Mouse (Mus musculus) fat pad, adult 2 months (tissue): Measurements from ENCODE around the gene Nrbp1.

Experiments
- DNase-seq: peaks from one replicate; pipeline ENCODE4 v3.0.0-alpha.2; 2011; ENCODE audit warnings: low read depth, low spot score; ENCODE audit errors: extremely low read depth

Gene Nrbp1

DNA sequence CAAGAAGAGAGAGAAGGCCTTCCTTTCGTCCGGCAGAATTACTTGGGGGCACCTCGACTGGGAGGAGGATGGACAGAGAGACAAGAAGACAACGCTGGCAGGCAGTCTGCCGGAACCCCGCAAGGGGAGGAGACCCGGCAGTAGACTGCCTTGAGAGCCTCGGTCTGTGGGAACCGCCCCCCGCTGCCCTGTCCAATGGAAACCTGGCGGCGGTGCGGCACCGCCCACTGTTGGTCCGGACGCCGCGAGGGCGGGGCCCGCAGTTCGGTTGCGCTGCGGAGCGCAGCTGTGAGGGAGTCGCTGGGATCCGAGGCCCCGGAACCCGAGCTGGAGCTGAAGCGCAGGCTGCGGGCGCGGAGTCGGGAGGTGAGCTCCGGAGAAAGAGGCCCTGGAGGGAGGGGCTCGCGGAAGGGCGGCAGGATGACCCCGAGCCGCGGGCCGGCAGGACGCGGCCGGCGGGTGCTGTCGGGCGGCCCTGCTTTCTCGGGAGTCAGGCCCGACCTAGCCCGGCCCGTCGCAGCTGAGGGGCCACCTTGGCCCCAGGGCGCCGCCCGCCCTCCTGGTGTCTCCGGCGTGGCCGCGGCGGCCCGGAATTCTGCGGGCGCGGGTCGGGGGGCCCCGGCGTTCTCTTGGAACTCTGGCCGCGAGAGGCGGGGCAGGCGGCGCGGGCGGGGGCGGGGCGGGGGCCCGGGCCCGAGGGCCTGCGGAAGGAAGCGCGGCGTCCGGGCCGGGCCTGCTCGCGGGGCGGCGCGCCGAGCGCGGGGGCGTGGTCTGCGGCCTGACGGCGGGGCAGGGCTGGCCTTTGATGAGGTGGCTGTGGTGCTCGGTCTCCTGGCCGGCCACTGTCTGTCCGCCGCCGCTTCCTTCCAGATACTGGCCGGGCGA lies at the start of gene Nrbp1, which contains the start of gene Gm9970:
Gene Nrbp1 (plus strand): TSS at position 228 of the 885 bp plus-strand sequence.
Gene Gm9970 (minus strand): TSS at position 596 of the 885 bp plus-strand sequence.
- DNase-seq = no peak

DNA sequence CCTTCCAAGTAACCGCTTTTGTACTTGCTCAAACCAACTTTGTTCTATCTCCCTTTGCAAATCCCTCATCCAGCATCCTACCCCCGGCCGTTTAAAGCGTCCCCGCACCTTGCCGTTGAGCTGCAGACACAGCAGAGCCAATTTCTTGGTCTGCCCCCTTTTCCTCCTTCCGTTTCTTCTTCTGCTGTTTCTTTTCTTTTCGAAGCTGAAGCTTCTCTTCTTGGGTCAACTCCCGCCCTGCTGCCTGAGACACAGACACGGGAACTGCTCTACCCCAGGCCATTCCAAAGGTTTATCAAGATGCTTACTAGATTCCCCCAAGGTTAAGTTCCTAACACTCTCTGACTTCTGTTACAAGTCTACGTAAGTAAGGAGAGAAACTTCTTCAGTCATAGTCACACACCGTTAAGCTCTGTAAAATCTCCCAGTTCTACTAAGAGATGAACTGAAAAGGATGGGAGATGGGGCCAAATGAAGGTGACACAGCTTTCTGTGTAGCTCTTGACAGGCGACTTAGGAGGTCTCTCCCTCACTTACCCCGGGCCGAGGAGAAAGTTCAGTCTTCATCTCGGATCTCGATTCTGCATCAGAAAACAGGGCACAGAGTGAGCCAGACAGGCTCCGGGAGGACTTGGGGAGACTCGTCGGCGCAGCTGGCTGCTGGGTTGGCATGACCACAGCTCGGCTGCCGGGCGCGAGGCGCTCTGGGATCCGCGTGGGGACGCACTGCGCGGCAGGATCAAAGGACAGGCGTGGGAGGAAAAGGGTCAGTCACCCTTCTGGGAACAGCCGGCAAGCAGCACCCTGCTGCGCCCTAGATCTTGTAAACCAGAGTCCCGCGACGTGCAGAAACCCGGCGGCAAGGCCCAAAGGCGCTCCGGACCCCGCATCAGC lies 48.4 kb upstream of the Nrbp1 start:
- DNase-seq = no peak

DNA sequence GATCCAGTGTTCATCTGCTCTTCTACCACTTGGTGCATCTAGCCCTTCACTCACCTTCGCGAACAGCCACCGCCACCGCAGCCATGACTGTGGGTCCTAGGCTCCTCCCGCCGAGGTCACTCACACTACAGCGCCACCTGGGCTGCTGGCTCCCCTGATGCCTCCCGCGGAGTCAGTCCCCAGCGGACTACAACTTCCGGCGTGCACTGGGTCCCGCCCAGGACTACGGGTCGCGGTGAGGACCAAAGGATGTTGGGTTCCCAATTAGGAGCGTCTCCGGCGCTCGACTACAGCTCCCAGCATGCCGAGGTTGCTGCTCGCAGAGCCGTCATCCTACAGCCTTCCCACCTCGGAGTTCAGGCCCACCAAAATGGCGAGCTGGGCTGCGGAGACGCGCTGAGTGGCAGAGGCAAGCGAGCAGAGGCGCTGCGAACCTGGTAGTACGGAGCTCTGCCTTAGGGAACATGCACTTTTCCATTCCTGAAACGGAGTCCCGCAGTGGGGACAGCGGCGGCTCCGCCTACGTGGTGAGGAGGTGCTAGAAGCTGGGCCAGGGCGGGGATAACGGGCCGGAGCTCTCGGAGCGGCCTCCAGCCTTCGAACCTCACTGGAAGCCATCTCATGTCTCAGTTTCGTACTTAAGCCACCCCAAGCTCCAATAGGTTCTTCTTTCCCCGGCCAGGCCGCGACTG lies 47.6 kb upstream of the Nrbp1 start, which contains the start of the genes Snx17 and Eif2b4:
Gene Snx17 (plus strand): TSS at position 289 of the 692 bp plus-strand sequence.
Gene Eif2b4 (minus strand): TSS at position 492 of the 692 bp plus-strand sequence.
- peak; percentile 78 for DNase-seq

DNA sequence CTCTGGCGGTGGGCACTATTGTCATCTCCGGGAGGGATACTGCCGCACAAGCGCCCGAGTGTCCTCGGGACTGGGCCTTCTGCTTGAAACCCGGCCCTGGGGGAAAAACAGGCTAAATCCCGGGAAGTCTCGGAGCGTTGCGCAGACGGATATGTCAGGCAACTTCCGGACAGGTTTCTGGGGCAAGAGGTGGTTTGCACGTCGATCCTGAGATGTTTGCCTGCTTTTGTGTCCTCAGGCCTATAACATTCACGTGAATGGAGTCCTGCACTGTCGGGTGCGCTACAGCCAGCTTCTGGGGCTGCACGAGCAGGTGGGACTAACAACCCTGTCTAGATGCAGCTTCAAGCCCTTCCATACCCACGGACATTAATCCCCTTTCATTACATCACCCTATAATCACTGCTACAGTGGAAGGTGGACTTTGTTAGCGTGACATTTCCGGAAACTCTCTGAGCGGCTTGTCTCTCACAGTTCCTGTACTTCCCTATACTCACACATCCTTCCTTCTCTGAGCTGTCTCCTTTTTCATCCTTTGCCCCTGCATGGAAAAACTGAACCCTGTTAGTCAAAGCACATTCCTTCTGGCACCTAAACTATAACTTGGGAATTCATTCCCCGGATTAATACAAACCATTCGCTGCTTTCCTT lies 46.9 kb upstream of the Nrbp1 start:
- DNase-seq = no peak

DNA sequence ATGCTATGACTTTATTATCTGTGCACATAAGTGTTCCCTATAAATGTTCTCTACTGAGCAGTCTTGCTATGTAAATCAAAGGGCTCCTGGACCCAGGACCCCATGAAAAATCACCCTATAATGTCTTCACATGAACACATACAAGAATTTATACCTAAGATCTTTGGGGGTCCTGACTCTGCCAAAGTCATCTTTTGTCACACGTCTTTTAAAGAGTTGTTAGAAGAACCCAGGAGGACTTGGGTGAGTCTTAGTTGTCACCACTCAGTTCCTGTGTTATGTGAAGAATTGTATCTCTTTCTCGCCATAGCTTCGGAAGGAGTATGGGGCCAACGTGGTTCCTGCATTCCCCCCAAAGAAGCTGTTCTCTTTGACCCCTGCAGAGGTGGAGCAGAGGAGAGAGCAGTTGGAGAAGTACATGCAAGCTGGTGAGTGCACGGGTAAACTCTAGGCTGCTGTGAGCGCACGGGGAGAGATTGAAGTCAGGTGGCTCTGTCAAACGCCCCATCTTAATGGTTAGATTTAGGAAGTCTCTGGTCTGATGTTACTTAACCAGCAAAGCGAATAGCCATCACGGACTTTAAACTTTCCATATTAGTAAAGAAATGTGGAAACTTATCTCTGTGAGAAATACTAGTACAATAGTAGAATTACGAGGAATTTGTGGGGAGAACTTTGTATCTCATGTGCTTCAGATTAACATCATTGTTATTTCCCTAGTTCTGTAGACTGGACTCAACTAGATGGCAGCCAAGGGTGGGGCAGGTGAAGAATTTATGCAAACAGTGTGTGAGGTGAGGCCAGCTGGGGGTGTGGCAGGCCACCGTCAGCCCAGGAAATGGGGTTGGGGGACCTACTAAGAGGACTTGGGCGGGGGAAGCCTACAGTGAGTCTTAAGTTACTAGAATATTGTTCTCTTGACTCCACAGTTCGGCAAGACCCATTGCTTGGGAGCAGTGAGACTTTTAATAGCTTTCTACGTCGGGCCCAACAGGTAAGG lies 45.9 kb upstream of the Nrbp1 start:
- DNase-seq = no peak

DNA sequence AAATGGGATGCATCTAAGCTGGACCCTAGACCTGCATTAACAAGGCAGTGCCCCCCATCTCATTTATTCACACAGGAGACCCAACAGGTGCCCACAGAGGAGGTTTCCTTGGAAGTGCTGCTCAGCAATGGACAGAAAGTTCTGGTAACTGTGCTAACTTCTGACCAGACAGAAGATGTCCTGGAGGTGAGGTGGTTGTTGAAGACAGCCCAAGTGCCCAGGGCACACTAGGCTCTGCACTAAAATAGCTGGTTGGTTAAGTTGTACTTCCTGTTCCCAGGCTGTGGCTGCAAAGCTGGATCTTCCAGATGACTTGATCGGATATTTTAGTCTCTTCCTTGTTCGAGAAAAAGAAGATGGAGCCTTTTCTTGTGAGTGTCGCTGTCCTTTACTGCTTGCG lies 45.0 kb upstream of the Nrbp1 start:
- DNase-seq = no peak

DNA sequence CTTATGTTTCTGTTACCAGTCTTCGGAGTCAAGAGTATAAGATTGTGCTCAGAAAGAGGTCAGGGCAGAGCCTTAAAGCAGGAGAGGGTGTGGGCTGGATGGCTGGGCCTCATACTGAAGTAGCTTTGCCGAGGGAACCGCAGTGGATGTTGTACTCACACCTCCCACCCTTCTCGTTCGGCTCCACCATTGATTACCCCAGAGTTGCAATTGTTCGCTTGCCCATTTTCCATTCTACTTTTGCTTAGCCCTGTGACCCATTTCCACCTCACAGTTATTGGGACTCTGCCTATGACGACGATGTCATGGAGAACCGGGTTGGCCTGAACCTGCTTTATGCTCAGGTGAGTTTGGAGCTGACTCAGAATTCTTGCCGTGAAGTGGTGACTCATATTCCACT lies 44.5 kb upstream of the Nrbp1 start:
- DNase-seq = no peak

DNA sequence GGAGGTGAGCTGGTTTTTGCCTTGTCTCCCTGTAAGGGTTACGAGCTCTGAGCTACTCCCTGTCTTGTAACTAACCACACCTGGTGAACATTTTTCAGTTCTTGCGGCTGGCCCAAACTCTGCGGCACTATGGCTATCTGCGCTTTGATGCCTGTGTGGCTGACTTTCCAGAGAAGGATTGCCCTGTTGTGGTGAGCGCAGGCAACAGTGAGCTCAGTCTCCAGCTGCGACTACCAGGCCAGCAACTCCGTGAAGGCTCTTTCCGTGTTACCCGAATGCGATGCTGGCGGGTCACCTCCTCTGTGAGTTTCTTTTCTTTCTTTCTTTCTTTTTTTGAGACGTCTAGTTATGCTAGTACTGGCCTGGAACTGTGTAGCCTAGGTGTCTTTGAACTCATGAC lies 43.6 kb upstream of the Nrbp1 start:
- no peak for DNase-seq

DNA sequence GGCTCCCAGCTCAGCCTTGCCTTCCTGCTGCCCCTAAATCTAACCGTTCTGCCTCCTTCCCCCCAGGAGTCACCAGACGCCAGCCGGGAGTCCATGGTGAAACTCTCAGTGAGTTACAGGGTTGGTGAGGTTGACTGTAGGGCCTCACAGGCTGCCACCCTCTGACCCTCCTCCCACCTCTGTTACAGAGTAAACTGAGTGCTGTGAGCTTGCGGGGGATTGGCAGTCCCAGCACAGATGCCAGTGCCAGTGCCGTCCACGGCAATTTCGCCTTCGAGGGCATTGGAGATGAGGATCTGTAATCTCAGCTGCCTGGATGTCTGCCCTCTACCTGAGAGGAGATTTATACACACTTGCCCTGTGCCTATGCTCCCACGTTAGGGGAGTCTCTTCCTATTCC lies 42.5 kb upstream of the Nrbp1 start:
- DNase-seq = no peak

DNA sequence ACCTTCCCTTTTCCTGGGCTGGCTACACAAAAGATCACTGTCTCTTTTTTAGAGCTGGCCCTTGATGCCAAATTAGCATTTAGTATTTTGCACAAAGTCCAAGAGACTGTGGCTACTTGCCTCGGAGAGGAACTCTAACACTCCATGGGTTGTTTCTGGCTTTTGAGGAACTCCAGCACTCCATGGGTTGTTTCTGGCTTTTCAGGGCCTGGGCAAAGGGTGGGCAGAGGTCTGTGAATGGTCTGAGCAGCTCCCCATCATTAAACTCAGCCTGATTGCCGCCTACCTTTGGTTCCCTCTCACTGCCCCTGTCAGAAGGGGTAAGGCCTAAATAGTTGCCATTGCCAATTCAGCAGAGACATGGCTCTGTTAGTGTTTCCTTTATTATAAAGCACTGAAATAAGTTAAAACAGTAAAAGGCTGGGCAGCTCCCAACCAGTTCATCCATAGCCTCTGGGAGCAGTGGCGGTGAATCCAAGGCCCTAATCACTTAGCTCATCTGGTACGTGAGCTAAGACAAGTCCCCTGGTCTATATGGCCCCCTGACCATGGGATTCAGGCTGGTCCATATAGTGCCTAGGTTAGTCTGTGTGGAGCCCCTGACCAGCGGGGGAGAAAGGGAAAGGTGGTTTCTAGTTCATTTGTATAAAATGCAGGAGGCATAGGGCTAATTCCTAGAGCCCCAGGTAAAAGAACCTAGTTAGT lies 41.9 kb upstream of the Nrbp1 start:
- no peak for DNase-seq

DNA sequence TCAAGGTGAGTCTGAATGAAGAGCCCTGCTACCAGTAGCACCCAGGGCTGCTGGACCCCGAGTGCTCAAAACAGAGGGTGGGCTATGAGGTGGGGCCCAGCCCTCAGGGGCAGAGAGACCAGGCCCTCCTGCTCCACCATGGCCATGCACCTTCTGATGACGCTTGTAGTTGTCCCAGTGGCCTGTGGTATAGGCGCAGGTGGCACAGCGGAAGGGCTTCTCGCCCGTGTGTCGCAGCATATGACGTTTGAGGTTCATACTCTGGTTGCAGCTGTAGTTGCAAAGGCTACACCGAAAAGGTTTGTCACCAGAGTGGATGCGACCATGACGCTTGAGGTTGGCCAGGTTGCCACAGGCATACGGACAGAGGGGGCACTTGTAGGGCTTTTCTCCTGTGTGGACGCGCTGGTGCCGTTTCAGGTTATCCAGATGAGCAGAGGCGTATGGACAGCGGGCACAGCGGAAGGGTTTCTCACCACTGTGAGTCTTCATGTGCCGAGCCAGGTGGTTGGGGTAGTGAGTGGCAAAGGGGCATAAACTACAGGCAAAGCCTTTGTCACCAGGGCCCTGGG lies 41.3 kb upstream of the Nrbp1 start:
- no peak for DNase-seq

DNA sequence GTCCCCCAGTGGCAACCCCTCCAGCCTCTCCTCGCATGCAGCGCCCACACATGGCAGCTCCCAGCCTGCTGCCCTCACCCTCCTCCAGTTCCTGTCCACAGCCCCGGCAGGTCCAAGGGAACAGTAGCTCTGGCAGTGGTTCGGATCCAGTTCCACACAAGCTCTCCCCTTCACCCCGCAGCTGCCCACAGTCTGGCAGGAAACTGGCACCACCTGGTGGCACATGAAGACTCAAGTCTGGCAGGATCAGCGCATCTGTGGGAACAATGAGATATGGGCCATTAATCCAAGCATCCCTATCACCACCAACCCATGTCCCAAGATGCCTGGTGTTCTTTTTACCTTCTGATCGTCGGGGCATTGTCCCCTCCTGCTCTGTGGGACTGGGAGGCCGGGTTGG lies 40.8 kb upstream of the Nrbp1 start:
- no peak for DNase-seq

DNA sequence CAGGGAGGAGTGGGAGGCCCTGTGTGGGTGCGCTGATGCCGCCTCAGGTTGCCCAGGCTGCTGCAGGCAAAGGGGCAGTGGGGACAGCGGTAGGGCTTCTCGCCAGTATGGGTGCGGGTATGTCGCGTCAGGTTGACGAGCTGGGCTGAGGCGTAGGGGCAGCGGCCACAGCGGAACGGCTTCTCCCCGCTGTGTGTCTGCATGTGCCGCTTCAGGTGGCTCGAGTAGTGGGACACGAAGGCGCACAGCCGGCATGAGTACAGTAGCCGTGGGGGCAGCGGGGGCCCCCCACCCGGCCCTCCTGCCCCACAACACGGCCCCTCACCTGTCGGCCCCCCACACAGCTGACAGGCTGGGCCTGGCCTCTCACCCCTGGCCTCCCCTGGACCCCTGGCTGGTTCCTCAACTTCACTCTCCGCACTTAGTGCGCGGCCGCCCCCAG lies 40.3 kb upstream of the Nrbp1 start:
- DNase-seq = no peak

DNA sequence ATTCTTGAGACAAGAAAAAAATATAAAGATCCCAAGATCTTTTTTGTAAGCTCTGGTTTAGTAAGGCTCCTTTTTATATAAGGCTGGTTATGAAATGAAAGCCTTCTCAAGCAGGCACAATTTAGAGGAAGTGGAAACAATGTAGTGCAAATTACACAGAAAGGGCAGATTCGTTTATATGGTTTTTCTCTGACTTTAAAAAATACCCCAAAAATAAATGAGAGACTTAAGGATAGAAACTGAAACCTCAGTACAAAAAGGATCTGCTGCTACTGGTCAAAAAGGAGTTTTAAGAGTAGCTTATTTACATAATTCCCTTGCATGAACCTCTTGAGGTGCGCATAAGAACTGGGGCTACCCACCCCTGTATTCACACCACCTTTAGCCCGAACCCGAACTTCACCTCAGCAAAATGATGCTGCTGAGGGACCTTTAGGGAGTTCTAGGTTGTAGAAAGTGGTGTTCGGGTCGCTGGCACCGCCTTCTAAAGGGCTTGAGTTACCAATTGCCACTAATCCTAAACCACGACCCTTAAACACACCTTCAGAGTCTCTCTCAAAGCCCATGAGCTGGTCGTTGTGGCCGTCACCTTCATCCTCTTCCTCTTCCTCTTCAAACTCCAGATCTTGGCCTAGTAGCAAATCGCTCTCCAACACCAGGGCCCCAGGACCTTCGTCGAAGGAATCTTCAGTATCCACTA lies 39.5 kb upstream of the Nrbp1 start:
- no peak for DNase-seq

DNA sequence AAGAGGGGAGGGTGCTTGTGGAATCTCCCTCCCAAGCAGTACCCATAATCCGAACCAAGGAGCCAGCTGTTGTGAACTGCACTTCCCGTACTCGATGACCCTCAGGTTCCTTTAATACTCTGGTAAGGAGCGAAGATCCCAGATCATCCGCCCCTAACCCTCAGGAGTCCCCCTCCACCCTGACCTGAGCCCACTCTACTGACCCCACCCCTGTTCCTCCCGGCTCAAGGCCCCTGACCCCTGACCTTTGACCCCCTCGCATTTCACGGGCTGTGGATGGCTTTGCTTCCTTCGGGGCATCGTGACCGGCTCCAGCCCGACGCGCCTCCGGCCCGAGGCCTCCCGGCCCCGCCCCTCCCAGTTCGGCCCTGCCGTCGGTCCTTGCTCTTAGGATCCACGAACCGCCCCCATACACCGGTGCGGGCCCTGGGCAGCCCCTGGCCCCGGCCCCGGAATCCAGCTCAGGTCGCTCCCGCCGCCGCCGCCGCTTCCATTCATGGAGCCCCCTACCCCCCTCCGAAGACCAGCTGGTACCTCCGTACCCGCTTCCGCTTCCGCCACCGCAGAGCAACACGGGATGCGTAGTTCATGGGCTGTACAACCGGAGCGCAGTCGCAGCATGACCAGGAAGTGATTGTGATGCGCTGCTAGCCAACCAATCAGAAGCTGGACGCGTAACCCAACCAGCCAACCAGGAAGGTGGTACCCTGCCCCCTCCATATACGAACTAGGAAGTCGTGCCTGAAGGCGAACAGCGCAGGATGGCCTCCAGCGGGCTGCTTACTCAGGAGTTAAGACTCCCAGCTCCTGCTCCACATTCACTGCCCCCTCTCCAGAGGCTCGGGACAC lies 38.7 kb upstream of the Nrbp1 start, which contains the start of gene Zfp513:
Gene Zfp513 (minus strand): TSS at position 562 of the 849 bp plus-strand sequence.
- DNase-seq = peak; percentile 91

DNA sequence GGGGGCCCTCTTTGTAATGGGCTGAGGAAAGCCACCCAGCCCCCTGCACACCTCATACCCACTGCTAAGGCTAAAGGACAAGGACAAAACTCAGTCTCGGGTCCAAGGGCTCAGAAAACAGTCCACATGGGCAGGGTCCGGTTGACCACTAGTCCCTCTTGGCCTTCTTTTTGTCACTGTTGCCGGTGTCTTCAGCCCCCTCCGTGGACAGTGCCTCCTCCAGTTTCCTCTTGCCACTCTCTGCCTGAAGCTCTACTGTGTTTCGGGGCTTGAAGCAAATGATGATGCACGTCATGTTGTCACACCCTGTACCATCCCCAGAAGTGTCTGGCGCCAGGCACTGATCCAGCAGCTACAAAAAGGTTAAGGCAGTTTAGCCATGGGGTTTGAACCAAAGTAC lies 37.7 kb upstream of the Nrbp1 start:
- DNase-seq = no peak

DNA sequence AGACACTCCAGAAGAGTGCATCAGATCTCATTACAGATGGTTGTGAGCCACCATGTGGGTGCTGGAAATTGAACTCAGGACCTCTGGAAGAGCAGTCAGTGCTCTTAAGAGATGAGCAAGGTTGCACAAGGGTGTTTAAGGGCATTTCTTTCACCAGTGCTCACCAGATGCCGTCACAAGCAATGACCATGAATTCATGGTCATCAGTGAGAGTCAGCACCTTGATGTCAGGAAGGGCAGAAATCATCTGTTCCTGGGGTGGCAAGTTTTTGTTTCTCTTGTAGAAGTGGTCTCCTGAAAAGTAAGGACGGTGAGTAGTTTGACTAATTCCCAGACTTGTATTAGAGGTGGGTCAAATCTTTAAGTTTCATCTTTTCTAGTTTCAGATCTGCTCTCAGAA lies 36.8 kb upstream of the Nrbp1 start:
- no peak for DNase-seq
